Mouse (Mus musculus) left cerebral cortex, postnatal 14 days (tissue): ENCODE data around the gene Olfr64. TPM values are rescaled to one million over a fixed set of nuclear protein-coding genes. Genes with fewer than 3 reads are reported as not detected.

Experiments used
- DNase-seq, 2 experiments: peaks; one replicate each; pipeline ENCODE4 v3.0.0; 2021 to 2022; ENCODE audit warnings: low spot score in 2 of 2, mixed read lengths in 1 of 2
- intact Hi-C: fragments of 180-260 bp; cut with DNase I; formaldehyde crosslinking; loops from one replicate; pipeline ENCODE4 v1.15.1; 2025
- total RNA-seq, 2 experiments: library from RNA; stranded (reverse); gene quantifications; 2 replicates each; pipeline ENCODE4 v1.2.3; 2021

The Olfr64 gene
- total RNA-seq, 2 experiments from 2014 or later: not detected

GRCm38 (mm10) chr7:103843034-103843433, 51.3 kb downstream of the Olfr64 start, which contains the start of gene Hbb-bh1:
Hbb-bh1 (minus strand) TSS chr7:103843164.
- DNase-seq: no peak
- intact Hi-C loops: no loop called here

GRCm38 (mm10) chr7:103840268-103840667, 54.0 kb downstream of the Olfr64 start, which contains the start of gene Hbb-bh2:
Hbb-bh2 (minus strand) TSS chr7:103840520.
- DNase-seq: no peak
- intact Hi-C loops: no loop called here

Other genes with a start within 250 kb of the Olfr64 start
- gene Olfr623, start 230.8 kb downstream of the Olfr64 start, total RNA-seq: not detected
- gene Olfr624, start 223.3 kb downstream of the Olfr64 start, total RNA-seq: under 1 TPM in 1 of 2 experiments, not detected in 1; 0.06 TPM
- not detected for gene Olfr625-ps1, start 211.8 kb downstream of the Olfr64 start, total RNA-seq
- gene Olfr243, start 179.8 kb downstream of the Olfr64 start, total RNA-seq: not detected
- gene Olfr628, start 164.1 kb downstream of the Olfr64 start, total RNA-seq: not detected
- gene Olfr629, start 149.5 kb downstream of the Olfr64 start, total RNA-seq: not detected
- gene Olfr630, start 137.2 kb downstream of the Olfr64 start, total RNA-seq: not detected
- gene Olfr69, start 122.9 kb downstream of the Olfr64 start, total RNA-seq: not detected
- gene Olfr68, start 114.8 kb downstream of the Olfr64 start, total RNA-seq: not detected
- not detected for gene Olfr67, start 102.7 kb downstream of the Olfr64 start, total RNA-seq
- 100 to 1,000 TPM; 116 to 138 TPM for gene Hbb-bt, start 80.5 kb downstream of the Olfr64 start, total RNA-seq
- gene Hbb-bs, start 66.4 kb downstream of the Olfr64 start, total RNA-seq: 100 to 1,000 TPM; 912 to 967 TPM
- not detected for gene Hbb-bh2, start 54.0 kb downstream of the Olfr64 start, total RNA-seq
- not detected for gene Hbb-bh1, start 51.3 kb downstream of the Olfr64 start, total RNA-seq
- not detected for gene Hbb-y, start 41.3 kb downstream of the Olfr64 start, total RNA-seq
- gene Olfr66, start 8.2 kb downstream of the Olfr64 start, total RNA-seq: not detected
- not detected for gene Olfr65, start 9.0 kb upstream of the Olfr64 start, total RNA-seq
- gene Olfr631, start 34.3 kb upstream of the Olfr64 start, total RNA-seq: not detected
- not detected for gene Olfr632, start 39.9 kb upstream of the Olfr64 start, total RNA-seq
- not detected for gene Olfr633, start 50.0 kb upstream of the Olfr64 start, total RNA-seq
- gene Olfr635, start 76.7 kb upstream of the Olfr64 start, total RNA-seq: under 1 TPM in 1 of 2 experiments, not detected in 1; 0.04 TPM
- not detected for gene Olfr638, start 104.3 kb upstream of the Olfr64 start, total RNA-seq
- gene Olfr639, start 122.8 kb upstream of the Olfr64 start, total RNA-seq: under 1 TPM; 0.08 to 0.18 TPM
- gene Olfr640, start 131.1 kb upstream of the Olfr64 start, total RNA-seq: not detected
- gene Olfr641, start 141.0 kb upstream of the Olfr64 start, total RNA-seq: not detected
- gene Olfr642, start 158.2 kb upstream of the Olfr64 start, total RNA-seq: not detected
- gene 4930516K23Rik, start 167.0 kb upstream of the Olfr64 start, total RNA-seq: not detected
- gene Olfr644, start 177.4 kb upstream of the Olfr64 start, total RNA-seq: not detected
- not detected for gene Olfr645, start 191.0 kb upstream of the Olfr64 start, total RNA-seq
- gene Olfr646, start 210.4 kb upstream of the Olfr64 start, total RNA-seq: not detected
- not detected for gene Ubqln5, start 235.3 kb upstream of the Olfr64 start, total RNA-seq
- gene Olfr643, start 242.9 kb upstream of the Olfr64 start, total RNA-seq: not detected
- gene Ubqln3, start 248.8 kb upstream of the Olfr64 start, total RNA-seq: not detected